Mouse (Mus musculus) ES-E14 (cell line): ENCODE measurements at regions not wholly inside any gene's neighbourhood (a gene's known extent, or its start where the extent isn't known, plus 50 kb on each side); places are given as distances from the start of the nearest gene placed in this dataset.

Experiments used
- MAFK ChIP-seq: IDR thresholded peaks from 2 replicates; pipeline ENCODE4 v1.6.1; 2014; ENCODE audit warnings: mild to moderate bottlenecking, low read depth, low read length, inconsistent platforms; ENCODE audit not compliant: insufficient read depth
- ZC3H11A ChIP-seq: IDR thresholded peaks from 2 replicates; pipeline ENCODE4 v1.6.1; 2012; ENCODE audit warnings: low read depth, mild to moderate bottlenecking, inconsistent platforms, low read length, borderline replicate concordance
- ZNF384 ChIP-seq: IDR thresholded peaks from 2 replicates; pipeline ENCODE4 v1.6.1; 2012; ENCODE audit warnings: low read depth, low read length, inconsistent platforms

- TF ChIP-seq ZNF384 = no peak
- no peak for TF ChIP-seq ZC3H11A
- no peak for TF ChIP-seq MAFK
Measured at GRCm38 (mm10) chr14:80097238-80097637, 113.4 kb downstream of the Olfm4 start.
